ENCODE assay signal across 10 mouse cellular contexts in the genomic region with DNA sequence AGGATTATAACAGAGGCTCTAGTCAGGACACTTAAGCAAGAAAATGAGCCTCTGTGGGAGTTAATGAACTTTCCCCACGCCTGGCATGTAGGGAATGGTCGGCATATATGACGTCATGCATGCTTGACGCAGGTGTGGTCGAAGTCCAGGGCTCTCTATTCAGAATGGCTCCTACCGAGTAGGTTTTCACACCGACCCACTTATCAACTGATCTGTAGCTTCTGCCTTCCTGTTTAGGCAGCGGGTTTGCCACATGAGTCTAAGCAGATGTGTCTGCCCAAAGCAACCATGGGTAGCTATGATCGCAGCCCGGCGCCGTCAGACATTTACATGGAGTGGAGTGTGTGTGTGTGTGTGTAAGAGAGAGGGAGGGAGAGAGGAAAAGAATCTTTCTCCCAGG. TPM values are rescaled to one million over a fixed set of nuclear protein-coding genes. Genes with fewer than 3 reads are reported as not detected.
DNase-seq lines count a peak whose midpoint lies in the region; TF ChIP-seq lines count a peak whose summit lies in the region.
"Had no signal": no experiment of that assay in that cellular context is flagged by ENCODE, and none has a peak within 500 bp of the region (broad histone marks: within the 10 kb centered on the region; RNA-seq: fewer than 3 reads in every experiment).

No protein-coding gene starts in this region.

- no peak for TF ChIP-seq CTCF in heart, adult 2 months (IDR thresholded peaks at IDR 0.05)
- no peak for TF ChIP-seq CTCF in spleen, adult 2 months (IDR thresholded peaks at IDR 0.05; ENCODE audit: extremely low read depth, insufficient read depth, insufficient read length, insufficient replicate concordance)

- no peak for TF ChIP-seq EP300 in heart, adult 2 months (IDR thresholded peaks at IDR 0.05; ENCODE audit: insufficient read depth, low read depth, low read length)

- H3K27me3 ChIP-seq in heart, adult 2 months (ENCODE audit: control insufficient read depth, insufficient read depth, low read length), result no peaks in the 10 kb centered on the region
- no peaks in the 10 kb centered on the region for H3K27me3 ChIP-seq in spleen, adult 2 months (ENCODE audit: control insufficient read depth, insufficient read depth, low read length)
- H3K27me3 ChIP-seq in megakaryocyte, embryonic 14.5 days (replicated peaks), result no peaks in the 10 kb centered on the region
- H3K27me3 ChIP-seq: embryonic facial prominence, embryonic 15.5 days had no signal

- 50% methylated on average over 12 of the region's 12 CpGs for whole genome bisulfite sequencing in heart, adult 2 months
- WGBS in spleen, adult 2 months, result 23% methylated on average over 12 of the region's 12 CpGs

- peaks cover 39% of the 10 kb centered on the region for H3K36me3 ChIP-seq in heart, adult 2 months (ENCODE audit: control insufficient read depth, insufficient read depth, low read length)
- no peaks in the 10 kb centered on the region for H3K36me3 ChIP-seq in spleen, adult 2 months (ENCODE audit: control insufficient read depth, insufficient read depth, low read length)
- peaks cover 85% of the 10 kb centered on the region for H3K36me3 ChIP-seq in megakaryocyte, embryonic 14.5 days (replicated peaks; ENCODE audit: low read length)
- H3K36me3 ChIP-seq: embryonic facial prominence, embryonic 15.5 days had no signal

- peaks cover 17% of the 10 kb centered on the region for H3K79me2 ChIP-seq in heart, adult 2 months (replicated peaks; ENCODE audit: control insufficient read depth, insufficient read depth, low read length)

- no peak for TF ChIP-seq POLR2A in heart, adult 2 months (IDR thresholded peaks at IDR 0.05; ENCODE audit: insufficient read depth, low read depth, low read length)
- no peak for TF ChIP-seq POLR2A in spleen, adult 2 months (IDR thresholded peaks at IDR 0.05; ENCODE audit: low read depth, low read length)

- DNase-seq in heart, adult 2 months, result no peak
- no peak for DNase-seq in heart, postnatal 25 days (ENCODE audit: low spot score)
- peak; percentile 40 to 41 for DNase-seq in spleen, adult 2 months (ENCODE audit: low read depth in 1 of 2, low spot score in 2 of 2)
- no peak for DNase-seq in spleen, postnatal 4 days (ENCODE audit: low spot score in 2 of 2)
- no peak for DNase-seq in cerebellum, postnatal 25 days
- no peak for DNase-seq in cerebellum, adult 8-10 months
- no peak for DNase-seq in cerebellum, adult 9-10 months

- H3K9ac ChIP-seq in heart, adult 2 months (ENCODE audit: low read depth, low read length), result no peak overlapping the region
- H3K9ac ChIP-seq: embryonic facial prominence, embryonic 15.5 days had no signal

- no peak overlapping the region for H3K4me3 ChIP-seq in heart, adult 2 months
- no peak overlapping the region for H3K4me3 ChIP-seq in spleen, adult 2 months (ENCODE audit: extremely low read depth, insufficient read depth, insufficient read length)
- H3K4me3 ChIP-seq in megakaryocyte, embryonic 14.5 days (replicated peaks), result peak overlapping the region; percentile 12
- H3K4me3 ChIP-seq: embryonic facial prominence, embryonic 15.5 days; myocyte had no signal

- intact Hi-C loops in heart, adult 2 months (cut with DNase I), result no loop called here
- intact Hi-C loops in heart, postnatal 25 days (cut with DNase I), result loop anchor here (5.0 kb wide), 1 partner anchor 42 kb away; no protein-coding TSS in a partner anchor

- H3K27ac ChIP-seq in heart, adult 2 months, result peak overlapping the region; percentile 42
- peak overlapping the region; percentile 73 for H3K27ac ChIP-seq in spleen, adult 2 months (ENCODE audit: insufficient read depth, low read length)
- H3K27ac ChIP-seq: embryonic facial prominence, embryonic 15.5 days had no signal

- H3K4me1 ChIP-seq in heart, adult 2 months (ENCODE audit: control insufficient read depth, insufficient read depth, low read length), result peaks cover 41% of the 10 kb centered on the region
- H3K4me1 ChIP-seq in spleen, adult 2 months (ENCODE audit: control insufficient read depth, insufficient read depth, insufficient read length), result peaks cover 38% of the 10 kb centered on the region
- peaks cover 96% of the 10 kb centered on the region for H3K4me1 ChIP-seq in megakaryocyte, embryonic 14.5 days

- H3K9me3 ChIP-seq in megakaryocyte, embryonic 14.5 days, result no peaks in the 10 kb centered on the region
- H3K9me3 ChIP-seq: embryonic facial prominence, embryonic 15.5 days had no signal

RNA-seq across cellular contexts. Expression of gene B4galt1, which starts 14.6 kb away (rescaled TPM):
- 10 to 100 TPM; 68.7 to 69.7 TPM for total RNA-seq in heart, adult 2 months (2021)
- polyA plus RNA-seq in heart, adult 2 months (2012; rRNA removed), result 42.6 and 57.4 TPM in 2 replicates
- 10 to 100 TPM; 58.2 to 70.4 TPM for total RNA-seq in heart, postnatal 25 days (2021)
- 24.6 and 37.4 TPM in 2 replicates for polyA plus RNA-seq in spleen, adult 2 months (2012; rRNA removed)
- polyA plus RNA-seq in megakaryocyte, embryonic 14.5 days (2012; ENCODE audit: insufficient read depth, low replicate concordance), result 43.8 and 101 TPM in 2 replicates

Comparison
In these comparisons a context has a peak if more than half of its experiments do, and no peak if none do; other contexts are left out.
1. DNase-seq: peak in spleen, adult 2 months (2 of 2); none in heart, adult 2 months (0 of 2), heart, postnatal 25 days (single experiment), spleen, postnatal 4 days (0 of 2), cerebellum, postnatal 25 days (0 of 2), cerebellum, adult 8-10 months (single experiment) and cerebellum, adult 9-10 months (single experiment).